Mouse (Mus musculus) spleen, adult 12 weeks (tissue): ENCODE results near the gene Gm10670.
"Not testable (repeated sequence)": the region's sequence is repeated elsewhere in the genome, so short reads cannot be mapped to it uniquely, and the experiment has no call there.

ENCODE experiments used
- DNase-seq: peaks from one replicate; pipeline ENCODE4 v3.0.0; 2022; ENCODE audit warnings: low spot score

The Gm10670 gene

GRCm38 (mm10) chr7:20474825-20475224, at the start of gene Gm10670:
Gene Gm10670 (minus strand): TSS chr7:20474925.
- not testable (repeated sequence) for DNase-seq

- DNase-seq, result not testable (repeated sequence)
Observed at GRCm38 (mm10) chr7:20510434-20510833, 35.7 kb upstream of the Gm10670 start, which contains the start of gene Vmn1r103. Gene Vmn1r103 (minus strand): TSS chr7:20510534.

DNA sequence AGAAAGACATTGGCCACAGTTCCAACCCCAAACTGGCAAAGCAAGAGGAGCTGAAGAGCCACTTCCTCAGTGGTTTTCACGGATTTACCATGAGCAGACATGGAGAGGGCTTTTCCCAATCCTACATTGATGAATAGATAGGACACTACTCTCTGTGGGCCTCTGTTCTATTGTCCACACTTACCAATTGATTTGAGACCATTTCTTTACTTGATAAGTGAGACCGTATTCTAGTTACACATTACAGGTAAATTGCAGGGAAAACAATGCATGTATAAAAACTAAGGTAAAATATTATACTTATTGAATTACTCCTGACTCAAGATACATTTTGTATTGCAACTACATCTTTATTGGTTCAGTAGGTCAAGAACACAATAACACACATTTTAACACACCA, 32.2 kb downstream of the Gm10670 start, which contains the start of gene Vmn1r101:
Vmn1r101 (minus strand) TSS at position 101 of the 400 bp plus-strand sequence.
- DNase-seq, result not testable (repeated sequence)
